Mouse (Mus musculus) mouse embryonic stem cell (cell line): Measurements from ENCODE around the gene Fam13c.

ENCODE experiments used
- in situ Hi-C, 2 experiments: fragments of 300-500 bp; cut with MboI; formaldehyde crosslinking; loops; 1 replicate in 1 of 2; 3 replicates in 1 of 2; pipeline ENCODE4 v1.14.3; 2019 to 2020; ENCODE audit warnings: low sequenced_read_pairs in 2 of 2, low pct_unique_long_range_greater_than_20kb in 1 of 2, mixed read lengths in 1 of 2; ENCODE audit not compliant: unreplicated experiment in 1 of 2

Fam13c gene

GRCm38 (mm10) chr10:70506499-70507168, 66.4 kb downstream of the Fam13c start:
- in situ Hi-C loops = no loop called here

- in situ Hi-C loops = no loop called here
Observed at GRCm38 (mm10) chr10:70507880-70508279, 67.6 kb downstream of the Fam13c start.

- in situ Hi-C loops = no loop called here
Observed at GRCm38 (mm10) chr10:70514848-70515247, 74.6 kb downstream of the Fam13c start.

- in situ Hi-C loops = no loop called here
Observed at GRCm38 (mm10) chr10:70516661-70517060, 76.4 kb downstream of the Fam13c start.

- in situ Hi-C loops = no loop called here
Observed at GRCm38 (mm10) chr10:70519640-70520099, 79.4 kb downstream of the Fam13c start.

- in situ Hi-C loops = no loop called here
Observed at GRCm38 (mm10) chr10:70520143-70521131, 80.2 kb downstream of the Fam13c start.

GRCm38 (mm10) chr10:70521379-70521778, 81.1 kb downstream of the Fam13c start:
- in situ Hi-C loops = no loop called here

- in situ Hi-C loops = no loop called here
Observed at GRCm38 (mm10) chr10:70530185-70530823, 90.0 kb downstream of the Fam13c start.

- in situ Hi-C loops = no loop called here
Observed at GRCm38 (mm10) chr10:70532249-70532648, 92.0 kb downstream of the Fam13c start.

- in situ Hi-C loops = no loop called here
Observed at GRCm38 (mm10) chr10:70533301-70533781, 93.1 kb downstream of the Fam13c start.

GRCm38 (mm10) chr10:70533986-70534385, 93.7 kb downstream of the Fam13c start:
- in situ Hi-C loops = no loop called here

- in situ Hi-C loops = no loop called here
Observed at GRCm38 (mm10) chr10:70534571-70534970, 94.3 kb downstream of the Fam13c start.

GRCm38 (mm10) chr10:70535401-70535800, 95.1 kb downstream of the Fam13c start:
- in situ Hi-C loops = no loop called here

- in situ Hi-C loops = no loop called here
Observed at GRCm38 (mm10) chr10:70537694-70538093, 97.4 kb downstream of the Fam13c start.

GRCm38 (mm10) chr10:70539251-70539650, 99.0 kb downstream of the Fam13c start:
- in situ Hi-C loops = no loop called here

GRCm38 (mm10) chr10:70540456-70541195, 100.3 kb downstream of the Fam13c start:
- in situ Hi-C loops = loop anchor here in 1 of 2 experiments (10.0 kb wide), 1 partner anchor 226 kb away; no protein-coding TSS in a partner anchor

GRCm38 (mm10) chr10:70542857-70543256, 102.6 kb downstream of the Fam13c start:
- in situ Hi-C loops = loop anchor here in 1 of 2 experiments (10.0 kb wide), 1 partner anchor 228 kb away; no protein-coding TSS in a partner anchor

- in situ Hi-C loops = no loop called here
Observed at GRCm38 (mm10) chr10:70552531-70552930, 112.2 kb downstream of the Fam13c start.
